Mouse (Mus musculus): ENCODE data around the gene Adgrl2.

- TF ChIP-seq CHD2 (IDR thresholded peaks at IDR 0.05; ENCODE audit: low read length) (no peak), CTCF (conservative IDR thresholded peaks at IDR 0.05 in 1 of 2, IDR thresholded peaks at IDR 0.05 in 1 of 2; ENCODE audit: low read depth in 2 of 2, low read length in 2 of 2) (no peak)
Observed at GRCm38 (mm10) chr3:148977838-148978237, 12.5 kb downstream of the Adgrl2 start.

Measured in CH12.LX (cell line).